Mouse (Mus musculus): ENCODE measurements around the gene Fhod1. TPM values are rescaled to one million over a fixed set of nuclear protein-coding genes. Genes with fewer than 3 reads are reported as not detected.

Gene Fhod1
- total RNA-seq (2021): 1 to 10 TPM; 1.8 to 1.9 TPM

DNA sequence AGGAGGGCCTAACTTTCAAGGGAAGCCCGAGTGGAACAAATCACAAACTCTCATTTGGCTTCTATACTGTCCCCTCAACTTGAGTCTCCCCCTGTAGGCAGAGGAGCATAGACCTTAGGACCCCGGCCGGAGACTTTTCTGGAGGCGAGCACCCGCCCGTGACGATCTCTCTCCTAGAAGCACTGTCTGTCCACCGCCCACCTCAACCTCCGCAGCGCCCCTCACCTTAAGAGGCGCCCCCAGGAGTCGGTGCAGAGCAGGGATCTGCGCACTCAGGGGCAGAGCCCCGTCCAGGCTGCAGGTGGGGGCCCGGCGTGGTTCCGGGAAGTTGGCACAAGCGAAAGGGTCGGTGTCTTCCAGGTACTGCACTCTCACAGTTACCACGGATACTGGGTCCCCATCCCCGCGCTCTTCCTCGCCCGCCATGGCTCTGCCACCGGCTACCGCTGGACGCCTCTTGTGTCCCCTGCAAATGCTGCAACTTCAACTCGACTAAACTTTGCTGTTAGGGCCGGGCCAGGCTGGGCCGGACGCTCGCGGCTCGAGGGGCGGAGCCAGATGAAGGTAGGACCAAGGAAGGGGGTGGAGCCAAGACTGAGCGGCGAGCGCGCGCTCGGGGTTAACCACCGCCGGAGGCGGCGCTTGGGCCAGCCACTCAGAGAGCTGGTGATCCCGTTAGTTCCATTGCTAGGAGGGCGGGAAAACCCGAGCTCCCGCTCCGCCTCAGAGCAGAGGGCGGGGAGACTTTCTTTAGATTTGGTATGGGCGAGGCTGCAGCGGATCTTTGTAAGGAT, at the start of gene Fhod1:
Gene Fhod1 (minus strand): TSS at position 526 of the 794 bp plus-strand sequence.
- peak; percentile 76 to 81 for DNase-seq

DNA sequence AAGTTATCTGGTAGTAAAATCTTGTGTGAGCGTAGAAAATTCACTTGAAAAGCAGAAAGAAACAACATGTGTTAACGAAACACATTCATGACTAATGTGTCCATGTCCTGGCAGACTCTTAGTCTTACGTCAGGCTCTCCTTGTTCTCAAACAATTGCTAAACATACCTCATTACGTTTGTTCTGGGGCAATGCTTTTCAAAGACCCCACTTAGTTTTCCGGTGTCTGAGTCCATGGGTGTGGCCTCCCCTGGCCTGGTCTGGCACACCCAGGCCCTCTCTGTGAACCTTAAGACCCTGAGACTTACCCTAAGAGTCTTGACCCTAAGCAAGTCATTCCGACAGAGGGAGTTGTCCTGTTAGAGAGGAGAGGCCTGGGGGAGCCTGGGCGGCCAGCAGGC, 46.2 kb upstream of the Fhod1 start:
- no peak for DNase-seq

DNA sequence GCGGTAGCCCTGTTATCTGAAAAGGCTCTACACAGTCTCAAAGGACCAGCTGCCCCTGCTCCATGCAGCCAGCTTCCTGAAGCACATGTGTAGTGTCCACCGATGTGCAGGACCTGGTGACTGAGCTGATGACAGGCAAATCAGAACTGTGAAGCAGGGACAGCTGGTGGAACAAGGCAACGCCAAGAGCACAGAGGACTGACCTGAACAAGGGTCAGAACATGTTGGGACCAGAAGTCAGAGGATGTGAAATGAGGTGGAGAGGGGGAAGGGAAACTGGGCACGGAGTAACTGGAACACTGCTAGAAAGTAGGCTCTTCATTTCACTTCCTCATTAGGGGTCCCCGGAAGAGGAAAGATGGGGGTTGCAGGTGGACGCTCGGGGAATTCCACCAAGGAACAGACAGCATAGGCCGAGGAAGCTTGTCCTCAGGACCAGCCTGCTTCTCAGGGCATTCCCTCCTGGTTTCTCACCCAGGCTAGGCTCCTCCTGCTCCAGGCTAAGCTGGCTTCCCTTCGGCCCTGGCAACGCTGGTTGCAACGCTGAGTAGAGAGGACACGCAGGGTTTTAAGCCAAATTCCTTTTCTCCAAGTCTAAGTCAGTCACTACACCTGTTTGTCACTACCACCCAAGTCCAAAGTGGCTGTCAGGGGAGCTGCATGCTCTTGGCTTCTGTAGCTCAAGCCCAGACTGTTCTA, 45.5 kb upstream of the Fhod1 start:
- no peak for DNase-seq

DNA sequence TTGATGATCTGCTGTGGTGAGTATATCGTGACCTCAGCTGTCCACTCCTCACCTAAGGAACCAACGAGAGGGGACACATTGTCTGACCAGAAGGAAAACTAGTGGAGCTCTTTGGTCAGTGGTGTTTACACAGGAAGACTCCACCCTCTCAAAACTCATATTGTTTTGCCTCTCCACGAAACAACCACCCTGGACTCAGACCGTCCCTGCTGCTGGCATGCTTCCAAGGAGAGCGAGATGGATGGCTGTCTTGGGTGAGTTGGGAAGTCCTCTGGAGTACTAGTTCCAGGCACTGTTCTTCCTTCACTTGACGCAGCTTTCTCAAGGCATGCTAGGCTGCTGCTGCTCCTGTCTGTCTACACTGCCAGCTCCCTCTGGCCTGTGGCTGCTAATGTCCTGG, 41.3 kb upstream of the Fhod1 start:
- DNase-seq: no peak

DNA sequence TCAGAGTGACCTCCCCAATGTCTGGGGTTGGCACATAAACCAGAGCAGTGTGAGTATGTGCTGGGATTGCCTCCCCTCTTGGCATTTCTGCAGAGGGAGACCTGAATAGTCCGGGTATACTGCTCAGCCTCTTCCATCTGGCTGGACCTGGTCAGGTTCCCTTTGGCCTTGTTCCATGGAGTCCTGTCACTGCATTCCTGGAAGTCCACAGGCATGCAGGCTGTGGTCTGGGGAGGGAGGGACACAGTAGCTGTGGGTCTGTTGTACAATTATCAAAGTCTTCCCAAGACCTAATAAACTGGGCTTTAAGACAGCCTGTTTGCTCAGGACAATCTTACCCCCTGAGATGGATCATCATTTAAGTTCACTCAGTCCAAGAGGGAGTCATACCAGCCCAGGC, 39.4 kb upstream of the Fhod1 start:
- DNase-seq: no peak

DNA sequence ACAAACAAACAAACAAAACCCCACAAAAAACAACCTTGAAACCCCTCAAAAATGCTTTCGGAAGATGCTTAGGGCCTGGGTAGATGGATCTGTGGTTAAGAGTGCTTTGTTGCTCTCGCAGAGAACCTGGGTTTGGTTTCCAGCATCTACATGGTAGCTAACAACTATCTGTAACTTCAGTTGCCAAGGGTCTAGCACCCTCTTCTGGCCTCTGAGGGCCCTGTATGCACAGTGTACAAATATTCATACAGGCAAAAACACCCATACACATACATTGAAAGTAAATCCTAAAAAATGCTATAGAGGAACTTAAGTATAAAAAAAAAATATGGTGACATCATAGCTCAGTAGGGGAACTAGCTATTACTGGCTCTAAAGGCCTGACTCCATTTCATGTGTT, 36.3 kb upstream of the Fhod1 start:
- DNase-seq: no peak

DNA sequence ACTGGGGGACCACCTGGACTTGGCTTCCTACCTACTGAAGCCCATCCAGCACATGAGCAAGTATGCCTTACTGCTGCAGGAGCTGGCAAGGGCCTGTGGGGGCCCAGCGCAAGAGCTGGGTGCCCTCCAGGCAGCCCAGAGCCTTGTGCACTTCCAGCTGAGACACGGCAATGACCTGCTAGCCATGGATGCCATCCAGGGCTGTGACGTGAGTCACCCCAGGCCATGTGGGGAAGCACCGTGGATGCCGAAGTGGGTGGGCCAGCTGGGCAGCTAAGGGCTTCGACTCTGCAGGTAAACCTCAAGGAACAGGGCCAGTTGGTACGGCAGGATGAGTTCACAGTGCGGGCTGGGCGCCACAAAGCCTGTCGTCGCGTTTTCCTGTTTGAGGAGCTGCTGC, 32.6 kb upstream of the Fhod1 start:
- no peak for DNase-seq

DNA sequence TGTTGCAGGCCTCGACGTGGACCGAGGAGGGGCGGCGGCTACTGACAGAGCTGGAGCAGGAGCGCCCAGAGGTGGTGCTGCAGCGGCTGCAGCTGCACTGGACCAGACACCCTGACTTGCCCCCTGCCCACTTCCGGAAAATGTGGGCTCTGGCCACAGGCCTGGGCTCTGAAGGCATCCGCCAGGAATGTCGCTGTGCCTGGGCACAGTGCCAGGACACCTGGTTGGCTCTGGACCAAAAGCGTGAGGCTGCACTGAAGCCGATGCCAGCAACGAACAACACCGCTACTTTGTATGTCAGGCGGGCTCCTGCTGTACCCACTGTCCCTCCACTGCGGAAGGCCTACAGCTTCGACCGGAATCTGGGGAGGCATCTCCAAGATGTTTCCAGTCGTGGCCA, 30.9 kb upstream of the Fhod1 start:
- no peak for DNase-seq

DNA sequence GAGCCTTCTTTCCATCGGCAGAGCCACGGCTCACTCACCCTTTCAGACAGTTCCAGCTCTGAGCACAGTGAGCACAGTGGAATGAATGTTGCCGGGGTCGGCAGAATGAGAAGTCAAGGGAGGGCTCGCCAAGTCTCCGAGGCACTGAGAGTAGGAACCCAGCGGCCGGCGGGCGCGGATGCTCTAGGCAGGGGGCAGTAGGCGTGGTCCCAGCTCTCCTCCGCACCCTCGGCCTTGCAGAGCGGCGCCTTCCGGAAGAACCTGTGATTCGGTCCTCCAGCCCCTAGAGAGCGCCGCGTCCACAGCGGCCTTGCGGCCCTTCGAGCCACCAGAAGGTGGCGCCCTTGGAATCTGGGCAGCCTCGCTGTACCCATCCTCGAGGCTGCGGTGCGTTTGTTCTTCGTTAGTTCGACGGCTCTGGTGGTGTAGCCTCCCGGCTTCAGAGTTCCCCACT, 26.8 kb upstream of the Fhod1 start:
- no peak for DNase-seq

DNA sequence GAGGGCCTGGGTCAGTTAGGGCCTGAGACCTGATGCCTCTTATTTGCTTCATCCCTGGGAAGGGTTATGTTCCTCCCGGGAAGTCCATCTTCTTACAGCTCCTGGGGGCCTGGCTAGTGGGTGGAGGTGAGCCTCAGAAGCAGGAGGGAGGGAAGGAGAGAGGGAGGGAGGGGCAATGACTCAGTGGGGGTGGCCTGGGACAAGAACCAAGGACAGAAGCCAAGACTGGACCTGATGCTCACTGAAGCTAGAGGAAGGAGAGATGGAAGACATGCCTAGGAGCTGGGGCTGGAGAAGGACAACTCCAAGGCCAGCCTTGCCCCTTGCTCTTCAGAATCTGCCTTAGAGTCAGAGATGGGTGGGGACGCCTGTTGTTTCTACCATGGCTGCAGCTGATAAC, 25.3 kb upstream of the Fhod1 start, which contains the start of gene Plekhg4:
Gene Plekhg4 (plus strand): TSS at position 243 of the 400 bp plus-strand sequence.
- DNase-seq: no peak

DNA sequence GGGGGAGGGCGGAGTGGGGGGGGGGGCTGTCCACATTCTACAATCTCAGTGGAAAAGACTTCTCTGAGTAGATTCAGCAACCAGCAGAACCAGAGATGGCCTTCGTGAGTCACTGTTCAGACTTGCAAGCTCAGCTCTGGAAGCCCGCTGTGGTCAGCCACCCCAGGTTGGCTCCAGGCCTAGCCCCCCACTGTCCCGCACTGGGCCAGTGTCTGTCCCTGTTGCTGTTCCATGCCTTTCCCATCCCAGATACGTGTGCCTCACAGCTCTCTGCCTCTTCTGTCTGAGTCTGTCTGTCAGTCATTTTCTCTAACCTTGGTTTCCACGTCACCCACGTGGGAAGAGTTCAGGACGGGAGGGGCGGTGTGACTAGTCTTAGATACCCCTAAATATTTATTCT, 24.7 kb upstream of the Fhod1 start:
- DNase-seq: no peak

DNA sequence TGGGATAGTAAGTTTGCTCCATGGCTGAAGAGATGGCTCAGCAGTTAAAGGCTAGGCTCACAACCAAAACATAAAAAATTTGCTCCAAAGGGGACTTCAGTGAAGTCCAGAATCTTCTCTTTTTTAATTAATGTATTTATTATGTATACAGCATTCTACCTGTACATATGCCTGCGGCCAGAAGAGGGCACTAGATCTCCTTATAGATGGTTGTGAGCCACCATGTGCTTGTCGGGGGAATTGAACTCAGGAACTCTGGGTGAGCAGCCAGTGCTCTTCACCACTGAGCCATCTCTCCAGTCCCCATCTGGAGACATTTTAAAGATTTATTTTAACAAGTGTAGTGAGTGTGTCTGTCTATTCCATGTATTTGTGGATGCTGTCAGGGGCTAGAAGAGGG, 19.4 kb upstream of the Fhod1 start:
- no peak for DNase-seq

DNA sequence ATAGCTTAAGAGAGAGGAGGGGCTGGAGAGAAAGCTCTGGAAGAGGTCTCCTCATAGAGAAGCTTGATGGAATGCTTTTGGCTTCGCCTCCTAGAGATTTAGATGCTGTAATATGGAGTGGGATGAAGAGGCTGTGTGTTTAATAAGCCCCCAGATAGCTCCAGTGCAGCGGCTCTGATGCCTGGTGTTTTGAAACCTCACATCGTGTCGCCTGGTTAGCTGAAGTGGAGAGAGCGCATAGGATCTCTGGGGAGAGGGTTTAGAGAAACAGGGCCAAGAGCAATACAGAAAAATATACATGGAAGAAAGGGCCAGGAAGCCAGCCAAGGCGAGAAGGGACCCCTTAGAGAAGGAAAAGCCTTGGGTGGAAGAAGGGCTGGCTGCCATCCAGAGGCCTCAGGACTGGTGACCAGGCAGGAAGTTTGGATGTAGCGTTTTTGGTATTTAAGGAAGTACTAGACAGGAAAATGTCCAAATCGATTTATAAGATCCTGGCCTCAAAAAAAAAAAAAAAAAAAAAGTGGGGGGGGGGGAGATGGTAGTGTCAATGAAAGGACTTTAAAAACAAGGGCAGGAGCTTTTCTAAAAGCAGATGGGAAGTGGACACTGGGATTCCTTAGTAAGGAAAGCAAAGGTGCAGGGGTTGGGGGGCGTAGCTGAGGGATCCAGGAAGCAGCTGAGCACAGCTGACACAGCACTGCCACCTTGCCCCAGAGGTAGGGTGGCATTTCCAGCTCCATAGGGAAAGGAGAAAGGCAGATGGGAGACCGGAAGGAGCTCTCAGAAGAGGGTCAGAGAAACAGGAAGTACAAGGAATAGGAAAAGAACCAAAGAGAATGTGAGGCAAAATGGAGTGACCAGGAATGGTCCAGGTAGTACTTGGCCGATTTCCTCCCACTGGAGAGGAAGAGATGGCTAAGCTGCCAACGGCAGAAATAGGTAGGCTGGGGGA, 14.3 kb upstream of the Fhod1 start:
- DNase-seq: no peak

DNA sequence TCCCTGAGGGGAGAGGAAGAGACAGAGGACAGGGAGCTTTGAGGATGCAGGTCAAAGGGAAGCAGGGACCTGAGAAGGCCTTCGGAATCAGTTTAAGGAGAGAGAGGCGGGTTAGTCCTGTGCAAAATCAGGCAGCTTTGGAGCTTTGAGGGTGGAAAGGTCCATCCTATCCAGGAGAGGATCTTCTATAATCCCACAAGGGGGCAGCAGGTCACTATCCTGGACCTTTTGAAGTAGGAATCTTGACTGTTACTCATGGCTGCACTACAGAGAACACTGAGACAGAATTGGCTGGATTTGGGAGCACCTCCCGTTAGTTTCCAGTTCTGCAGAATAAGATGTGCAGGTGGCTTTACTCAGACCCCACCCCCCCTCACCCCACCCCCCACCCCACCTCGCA, 11.9 kb upstream of the Fhod1 start:
- no peak for DNase-seq

DNA sequence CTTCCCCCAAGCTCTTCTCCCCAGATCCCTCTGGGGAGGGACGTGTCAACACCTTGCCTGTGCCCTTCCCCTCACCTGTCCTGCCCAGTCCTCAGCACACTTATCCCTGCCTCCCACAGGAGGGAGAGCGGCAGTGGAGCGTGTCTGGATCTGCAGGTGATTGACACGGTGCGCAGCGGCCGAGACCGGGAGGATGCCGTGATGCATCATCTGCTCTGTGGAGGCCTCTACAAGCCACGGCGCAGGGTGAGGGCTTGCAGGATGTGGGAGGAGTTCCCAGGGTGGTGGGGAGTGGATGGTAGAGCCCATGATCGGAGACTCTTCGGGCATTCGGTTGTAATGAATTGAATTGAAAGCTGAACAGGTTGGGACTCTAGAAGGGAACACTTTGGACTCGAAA, 11.5 kb upstream of the Fhod1 start:
- DNase-seq: no peak

DNA sequence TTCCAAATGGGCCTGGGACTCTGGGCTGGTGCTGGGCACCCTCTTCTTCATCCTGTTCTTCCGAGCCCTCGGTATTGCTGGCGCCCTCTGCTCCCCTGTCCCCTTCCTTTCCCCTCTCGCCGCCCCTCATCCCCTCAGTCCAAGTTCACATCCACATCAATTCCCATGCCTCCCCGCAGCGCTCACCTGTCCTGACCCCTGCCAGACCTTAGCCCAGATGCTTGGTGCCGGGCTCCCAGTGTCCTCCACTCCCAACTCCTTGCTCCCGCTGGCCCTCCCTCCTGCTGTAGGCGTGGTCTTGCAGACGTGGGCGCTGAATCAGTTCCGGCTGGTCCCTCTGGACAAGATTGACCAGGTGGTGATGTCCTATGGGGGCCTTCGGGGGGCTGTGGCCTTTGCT, 8.9 kb upstream of the Fhod1 start:
- no peak for DNase-seq

DNA sequence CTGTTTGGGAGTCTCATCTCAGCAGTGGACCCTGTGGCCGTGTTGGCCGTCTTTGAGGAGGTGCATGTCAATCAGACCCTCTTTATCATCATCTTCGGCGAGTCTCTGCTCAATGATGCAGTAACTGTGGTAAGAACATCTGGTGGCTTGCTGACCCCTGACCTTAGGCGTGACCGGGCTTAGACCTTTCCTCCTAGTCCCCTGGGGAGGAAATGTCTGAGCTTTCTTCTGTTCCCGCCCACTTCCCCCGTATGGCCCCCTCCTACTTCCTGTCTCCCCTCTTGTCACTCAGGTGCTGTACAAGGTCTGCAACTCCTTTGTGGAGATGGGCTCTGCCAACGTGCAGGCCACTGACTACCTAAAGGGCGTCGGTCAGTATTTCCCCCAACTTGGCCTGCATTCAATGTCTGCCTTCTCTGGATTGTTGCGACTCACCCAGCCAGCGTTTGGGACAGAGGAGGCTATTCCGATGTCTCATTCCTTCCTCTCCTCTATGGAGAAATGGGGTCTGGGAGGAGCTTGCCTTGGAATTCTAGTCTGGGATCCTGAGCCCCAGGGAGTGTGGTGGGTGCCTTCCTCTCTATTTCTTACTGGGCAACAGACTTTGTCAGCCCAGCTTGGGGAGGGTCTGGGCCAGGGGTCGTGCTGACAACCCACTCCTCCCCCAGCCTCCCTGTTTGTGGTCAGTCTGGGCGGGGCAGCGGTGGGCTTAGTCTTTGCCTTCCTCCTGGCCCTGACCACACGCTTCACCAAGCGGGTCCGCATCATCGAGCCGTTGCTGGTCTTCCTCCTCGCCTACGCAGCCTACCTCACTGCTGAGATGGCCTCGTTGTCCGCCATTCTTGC, 7.6 kb upstream of the Fhod1 start:
- no peak for DNase-seq

DNA sequence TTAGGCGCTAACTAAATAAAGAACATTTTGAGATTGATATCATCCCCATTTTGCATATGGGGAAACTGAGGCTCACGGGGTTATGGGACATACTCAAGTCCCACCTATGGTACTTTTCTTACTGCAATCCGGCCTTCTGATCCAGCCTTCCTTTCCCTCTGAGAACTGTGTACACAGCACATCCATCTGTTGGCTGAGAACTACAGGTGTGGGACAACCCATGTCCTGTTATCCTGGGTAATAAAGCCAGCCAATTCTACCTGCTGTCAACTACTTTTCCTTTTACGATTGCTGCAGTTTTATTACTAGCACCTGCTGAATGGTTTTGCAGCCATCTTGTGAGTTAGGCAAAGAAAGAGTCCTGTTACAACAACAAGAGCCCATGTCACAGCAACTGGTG, 6.8 kb upstream of the Fhod1 start:
- DNase-seq: no peak

DNA sequence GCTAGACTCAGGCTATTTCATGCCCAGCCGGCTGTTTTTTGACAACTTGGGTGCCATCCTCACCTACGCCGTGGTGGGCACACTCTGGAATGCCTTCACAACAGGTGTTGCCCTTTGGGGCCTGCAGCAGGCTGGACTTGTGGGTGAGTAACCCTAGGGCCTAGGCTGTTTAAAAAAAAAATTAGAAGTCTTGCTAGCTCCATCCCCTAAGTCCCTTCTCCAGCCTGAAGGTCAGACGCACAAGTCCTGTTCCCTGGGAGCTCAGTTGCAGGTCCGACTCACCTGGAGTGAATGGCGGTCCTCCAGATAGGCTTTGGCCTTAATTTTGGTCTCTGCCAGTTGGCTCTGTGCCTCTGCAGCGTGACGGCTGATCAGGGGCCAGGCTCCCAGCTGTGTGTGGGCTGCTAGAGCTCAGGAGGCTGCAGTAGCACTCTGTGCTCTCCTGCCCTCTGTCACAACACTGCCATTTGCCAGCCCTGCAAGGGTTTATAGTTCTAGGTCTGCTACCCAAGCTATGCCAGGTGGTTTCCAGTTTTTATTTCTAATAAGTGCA, 5.9 kb upstream of the Fhod1 start:
- no peak for DNase-seq

DNA sequence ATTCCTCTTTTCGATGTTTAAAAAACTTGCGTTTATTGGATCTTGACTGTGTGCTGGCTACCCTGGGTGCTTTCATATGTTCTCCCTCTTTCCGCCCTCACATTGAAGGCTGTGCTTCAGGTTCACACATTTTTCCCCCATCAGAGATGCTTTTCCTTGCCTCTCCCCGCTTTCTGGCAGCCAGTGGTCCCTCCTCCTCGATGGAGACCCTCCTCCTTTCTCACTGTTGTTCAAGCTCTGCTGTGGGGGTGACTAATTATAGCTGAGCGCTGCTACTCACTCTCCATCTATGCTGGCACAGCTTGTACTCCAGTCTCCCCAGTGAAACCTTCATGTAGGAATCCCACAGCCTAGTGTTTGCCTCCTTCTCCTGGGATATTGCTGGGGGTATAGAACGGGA, 2.4 kb upstream of the Fhod1 start:
- DNase-seq: no peak

DNA sequence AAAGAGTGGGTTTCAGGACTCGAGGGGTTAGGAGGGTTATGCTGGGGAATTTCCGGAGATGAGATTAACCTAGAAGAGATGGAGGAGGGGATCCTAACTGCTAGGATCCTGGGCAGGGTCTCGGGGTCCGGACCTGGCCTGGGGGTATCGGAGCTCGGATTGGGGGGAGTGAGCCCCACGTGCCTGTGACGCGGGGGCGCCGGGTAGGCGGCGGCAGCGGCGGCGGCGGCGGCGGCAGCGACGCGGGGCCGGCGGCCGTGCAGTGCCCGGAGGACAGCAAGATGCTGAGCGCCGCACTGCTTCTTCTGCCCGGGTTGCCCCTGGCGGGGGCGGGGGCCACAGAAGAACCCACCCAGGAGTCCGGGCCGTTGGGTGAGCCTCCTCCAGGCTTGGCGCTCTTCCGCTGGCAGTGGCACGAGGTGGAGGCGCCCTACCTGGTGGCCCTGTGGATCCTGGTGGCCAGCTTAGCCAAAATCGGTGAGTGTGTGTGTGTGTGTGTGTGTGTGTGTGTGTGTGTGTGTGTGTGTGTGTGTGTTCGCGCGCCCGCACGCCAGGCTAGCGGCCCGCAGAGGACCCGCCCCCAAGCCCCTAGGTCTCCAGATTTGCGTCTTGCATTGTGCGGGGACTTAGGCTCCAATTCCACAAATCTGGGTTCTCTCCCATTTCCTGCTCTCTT, 1.5 kb upstream of the Fhod1 start:
- no peak for DNase-seq
